In the genomic region with DNA sequence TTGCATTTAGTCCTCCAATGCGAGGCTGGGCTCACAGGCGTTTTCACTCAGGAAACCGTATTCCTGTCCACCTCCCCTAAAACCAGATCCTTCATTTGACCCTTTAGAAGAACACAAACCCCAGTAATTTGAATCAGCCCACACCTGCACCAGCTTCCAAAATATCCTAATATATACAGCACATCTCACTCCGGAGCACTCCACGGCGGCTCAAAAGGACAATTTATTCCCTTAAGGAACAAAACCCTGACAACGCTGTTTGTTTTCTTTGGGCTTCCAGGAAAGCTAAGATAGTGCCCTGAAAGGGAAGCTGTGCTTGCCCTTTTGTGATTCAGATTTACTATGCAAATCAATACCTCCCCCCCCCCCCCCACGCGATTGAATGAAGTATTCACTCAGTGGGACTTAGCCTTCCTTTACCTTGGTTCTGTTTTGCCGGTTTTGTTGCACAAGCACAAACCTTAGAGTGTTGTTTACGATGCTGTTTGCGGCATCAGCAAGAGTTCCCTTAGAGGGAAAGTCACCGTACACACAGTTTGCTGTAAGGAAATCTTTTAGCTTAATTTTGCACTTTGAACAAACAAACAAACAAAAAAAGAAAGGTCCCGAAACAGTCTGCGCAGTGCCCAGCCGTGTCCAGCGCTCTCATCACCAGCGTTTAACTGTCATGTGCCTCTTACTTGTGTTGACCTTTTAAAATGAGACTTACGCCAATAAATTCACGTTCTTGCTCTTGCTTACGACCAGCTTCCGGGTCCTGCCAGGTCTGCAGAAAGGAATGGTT, we compare ENCODE assay signal across 9 mouse cellular contexts.
A peak's percentile ranks its signal among the peaks of the same experiment; 100 is the strongest.
DNase-seq lines count a peak whose midpoint lies in the region; ATAC-seq and TF ChIP-seq lines count a peak whose summit lies in the region.
"Had no signal": no experiment of that assay in that cellular context is flagged by ENCODE, and none has a peak within 500 bp of the region (broad histone marks: within the 10 kb centered on the region; RNA-seq: fewer than 3 reads in every experiment).

No protein-coding gene starts in this region.

- TF ChIP-seq EP300 in heart, adult 2 months (IDR thresholded peaks at IDR 0.05; ENCODE audit: insufficient read depth, low read depth, low read length) = no peak

- DNase-seq in heart, adult 11 months = peak; percentile 53
- no peak for DNase-seq in heart, adult 2 months
- peak; percentile 50 for DNase-seq in embryo, embryonic 10 days (ENCODE audit: low spot score)
- peak; percentile 49 for DNase-seq in midbrain, embryonic 14.5 days
- DNase-seq in layer of hippocampus, postnatal 36 days = no peak
- no peak for DNase-seq in gastrocnemius, postnatal 4 days (ENCODE audit: low spot score in 2 of 2)

- no peak overlapping the region for H3K9ac ChIP-seq in heart, adult 2 months (ENCODE audit: low read depth, low read length)
- H3K9ac ChIP-seq in hindbrain, embryonic 16.5 days (ENCODE audit: low read depth, low read length) = no peak overlapping the region; the same call in 1 of the 2 replicates
- no peak overlapping the region for H3K9ac ChIP-seq in midbrain, embryonic 14.5 days (replicated peaks; ENCODE audit: low read length)

- no peak for TF ChIP-seq CTCF in heart, adult 2 months (IDR thresholded peaks at IDR 0.05)

- H3K4me2 ChIP-seq in hindbrain, embryonic 16.5 days (ENCODE audit: low read length) = peak overlapping the region; percentile 82
- peak overlapping the region; percentile 74 for H3K4me2 ChIP-seq in midbrain, embryonic 14.5 days (ENCODE audit: low read length)

- no peak for ATAC-seq in hindbrain, embryonic 16.5 days
- no peak for ATAC-seq in midbrain, embryonic 14.5 days (ENCODE audit: low FRiP score, low TSS enrichment)
- no peak for ATAC-seq in erythroblast, adult 5-6 weeks (replicated peaks; ENCODE audit: low FRiP score, poor library complexity, severe bottlenecking)

- TF ChIP-seq POLR2A in heart, adult 2 months (IDR thresholded peaks at IDR 0.05; ENCODE audit: insufficient read depth, low read depth, low read length) = no peak

- no peaks in the 10 kb centered on the region for H3K9me3 ChIP-seq in hindbrain, embryonic 16.5 days (ENCODE audit: control insufficient read depth, low read length)
- no peaks in the 10 kb centered on the region for H3K9me3 ChIP-seq in midbrain, embryonic 14.5 days (ENCODE audit: control insufficient read depth, low read length)

- no peaks in the 10 kb centered on the region for H3K79me2 ChIP-seq in heart, adult 2 months (replicated peaks; ENCODE audit: control insufficient read depth, insufficient read depth, low read length)

- peaks cover 4% of the 10 kb centered on the region for H3K4me1 ChIP-seq in heart, adult 2 months (ENCODE audit: control insufficient read depth, insufficient read depth, low read length)
- H3K4me1 ChIP-seq in hindbrain, embryonic 16.5 days (ENCODE audit: control insufficient read depth, insufficient read depth, low read depth, low read length) = peaks cover 14% of the 10 kb centered on the region
- peaks cover 15% of the 10 kb centered on the region for H3K4me1 ChIP-seq in midbrain, embryonic 14.5 days (ENCODE audit: control insufficient read depth, insufficient read depth, low read length)

- intact Hi-C loops in heart, adult 2 months (cut with DNase I) = no loop called here

- H3K27me3 ChIP-seq in heart, adult 2 months (ENCODE audit: control insufficient read depth, insufficient read depth, low read length) = peaks cover 17% of the 10 kb centered on the region
- peaks cover 42% of the 10 kb centered on the region for H3K27me3 ChIP-seq in hindbrain, embryonic 16.5 days (replicated peaks; ENCODE audit: control insufficient read depth, insufficient read depth, low read length)
- H3K27me3 ChIP-seq in midbrain, embryonic 14.5 days (ENCODE audit: control insufficient read depth, insufficient read depth, low read length) = peaks cover 81% of the 10 kb centered on the region

- H3K27ac ChIP-seq in heart, adult 2 months = no peak overlapping the region
- H3K27ac ChIP-seq in hindbrain, embryonic 16.5 days (ENCODE audit: low read depth, low read length) = no peak overlapping the region
- H3K27ac ChIP-seq in midbrain, embryonic 14.5 days (replicated peaks; ENCODE audit: low read depth, low read length) = no peak overlapping the region

- no peak overlapping the region for H3K4me3 ChIP-seq in heart, adult 2 months
- peak overlapping the region; percentile 43 for H3K4me3 ChIP-seq in hindbrain, embryonic 16.5 days (ENCODE audit: low read length)
- H3K4me3 ChIP-seq in midbrain, embryonic 14.5 days (replicated peaks; ENCODE audit: low read depth, low read length) = peak overlapping the region; percentile 36
- H3K4me3 ChIP-seq: erythroblast, embryonic 14.5 days had no signal

- H3K36me3 ChIP-seq in heart, adult 2 months (ENCODE audit: control insufficient read depth, insufficient read depth, low read length) = no peaks in the 10 kb centered on the region
- H3K36me3 ChIP-seq in hindbrain, embryonic 16.5 days (ENCODE audit: control insufficient read depth, insufficient read depth, low read length) = no peaks in the 10 kb centered on the region
- no peaks in the 10 kb centered on the region for H3K36me3 ChIP-seq in midbrain, embryonic 14.5 days (ENCODE audit: control insufficient read depth, insufficient read depth, low read length)

- 3% methylated on average over 22 of the region's 22 CpGs for WGBS in heart, adult 2 months
- WGBS in hindbrain, embryonic 16.5 days = 3% methylated on average over 22 of the region's 22 CpGs
- 1% methylated on average over 22 of the region's 22 CpGs for WGBS in midbrain, embryonic 14.5 days

Comparison
In these comparisons a context has a peak if more than half of its experiments do, and no peak if none do; other contexts are left out.
1. DNase-seq: peak in heart, adult 11 months (single experiment), embryo, embryonic 10 days (single experiment) and midbrain, embryonic 14.5 days (single experiment); none in heart, adult 2 months (0 of 2), layer of hippocampus, postnatal 36 days (0 of 2) and gastrocnemius, postnatal 4 days (0 of 2).